Mouse (Mus musculus) right cerebral cortex, adult 2 months (tissue): ENCODE measurements at regions not wholly inside any gene's neighbourhood (a gene's known extent, or its start where the extent isn't known, plus 50 kb on each side); places are given as distances from the start of the nearest gene placed in this dataset.
A peak's percentile ranks its signal among the peaks of the same experiment; 100 is the strongest.

ENCODE experiments used
- DNase-seq, 2 experiments: peaks; one replicate each; pipeline ENCODE4 v3.0.0; 2021 to 2022; ENCODE audit warnings: low spot score in 2 of 2

DNA sequence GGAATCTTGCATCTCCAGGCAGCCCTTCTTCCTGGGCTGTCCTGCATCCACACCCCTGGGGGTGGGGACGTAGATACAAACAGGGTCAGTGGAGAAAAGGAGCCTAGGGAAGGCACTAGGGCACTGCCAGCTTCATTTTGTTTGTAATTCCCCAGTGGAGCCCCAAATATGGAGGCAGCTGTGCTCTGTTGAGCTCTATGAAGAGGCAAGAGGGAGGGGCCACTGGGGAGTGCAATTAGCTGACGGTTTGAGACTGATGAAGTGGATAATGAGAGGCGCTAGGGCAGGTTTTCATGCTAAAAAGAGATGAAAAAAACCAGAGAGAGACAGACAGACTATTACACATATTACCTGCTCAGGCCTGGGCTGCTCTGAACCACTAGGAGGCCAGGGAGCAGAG is 135.8 kb upstream of the Grik3 start:
- no peak for DNase-seq

DNA sequence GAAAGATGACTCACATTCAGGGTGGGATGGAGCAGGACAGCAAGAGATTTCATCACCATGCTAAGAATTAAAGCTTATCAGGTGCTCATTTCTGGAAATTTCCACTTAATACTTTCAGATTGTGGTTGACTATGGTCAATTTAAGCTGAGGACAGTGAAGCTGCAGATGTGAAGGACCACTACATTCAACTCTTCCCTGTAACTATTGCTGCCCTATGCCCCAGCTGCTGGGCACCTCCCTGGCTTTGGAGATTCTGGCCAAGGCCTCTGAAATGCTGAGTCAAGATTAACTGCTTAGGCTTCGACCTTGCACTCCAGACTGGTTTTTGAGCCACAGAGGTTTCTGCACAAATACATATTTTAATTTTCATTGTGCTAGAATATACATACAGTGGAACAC is 140.4 kb upstream of the Grik3 start:
- no peak for DNase-seq

DNA sequence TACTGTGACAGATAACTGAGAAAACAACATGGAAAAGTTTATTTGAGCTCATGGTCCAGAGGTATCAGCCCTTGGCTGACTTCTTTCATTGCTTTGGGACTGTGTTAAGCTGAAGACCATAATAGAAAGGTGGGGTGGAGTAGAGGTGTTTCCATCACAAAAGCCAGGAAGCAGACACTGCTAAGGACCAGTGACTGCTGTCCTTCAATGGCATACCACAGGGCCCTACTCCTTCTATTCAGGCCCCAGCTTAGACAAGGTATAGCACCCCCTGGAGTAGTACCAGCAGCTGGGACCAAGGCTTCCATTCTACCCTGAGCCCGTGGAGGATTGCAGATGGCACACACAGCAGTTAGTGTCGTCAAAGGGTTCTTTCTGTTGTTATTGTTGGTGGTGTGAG is 151.4 kb upstream of the Grik3 start:
- no peak for DNase-seq

DNA sequence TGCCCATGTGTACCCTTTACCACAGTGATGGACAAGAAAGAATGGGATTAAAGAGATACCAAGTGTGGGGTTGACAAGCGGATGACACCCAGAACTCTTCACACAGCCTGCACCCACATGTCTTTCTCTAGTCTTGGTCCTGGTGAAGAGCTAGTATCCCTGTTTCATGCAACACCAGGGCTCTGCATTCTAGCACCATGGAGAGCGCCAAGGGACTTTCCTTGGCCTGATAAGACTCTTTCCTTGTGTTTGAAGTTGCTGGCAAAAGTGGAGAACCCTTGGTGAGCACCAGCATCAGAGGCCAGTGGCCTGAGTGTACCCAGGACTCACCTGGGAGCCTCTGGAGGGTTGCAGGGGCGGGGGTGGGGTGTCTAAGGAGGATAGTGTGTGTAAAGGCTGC is 161.7 kb upstream of the Grik3 start:
- no peak for DNase-seq

DNA sequence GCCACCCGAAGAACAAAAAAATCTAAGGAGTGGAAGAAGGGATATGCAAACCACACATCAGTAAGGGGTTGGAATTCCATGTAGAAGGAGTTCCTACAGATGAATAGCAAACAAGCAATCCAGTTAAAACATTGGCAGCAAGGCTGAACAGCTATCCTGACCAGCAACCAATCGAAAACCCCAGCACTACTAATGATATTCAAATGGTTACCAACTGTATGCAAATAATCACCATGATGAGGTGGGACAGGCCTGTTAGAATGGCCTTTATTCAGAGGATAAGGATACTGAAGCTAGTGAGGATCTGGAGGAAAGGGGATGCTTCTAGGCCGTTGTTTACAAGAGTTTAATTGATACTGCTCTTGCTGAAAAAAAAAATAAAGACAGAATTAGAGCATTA is 166.0 kb upstream of the Grik3 start:
- no peak for DNase-seq

DNA sequence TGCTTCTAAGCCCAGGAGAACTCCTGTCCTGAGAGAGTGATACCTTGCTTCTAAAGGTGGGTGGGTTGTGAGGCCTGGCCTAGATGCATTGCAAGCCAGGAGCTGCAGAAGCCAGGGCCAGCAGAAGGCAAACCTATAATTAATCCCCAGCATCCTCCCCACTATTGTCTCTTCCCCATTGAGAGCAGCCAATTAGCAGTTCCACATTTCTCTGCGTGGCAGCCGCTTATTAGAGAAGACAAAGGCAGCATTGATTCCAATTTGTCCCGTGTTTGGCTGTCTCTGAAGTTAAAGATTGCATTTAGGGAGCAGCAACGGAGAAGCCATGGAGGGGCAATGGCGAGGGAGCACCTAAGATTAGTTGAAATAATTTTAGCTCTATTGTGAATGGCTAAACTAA is 171.2 kb upstream of the Grik3 start:
- DNase-seq = no peak

DNA sequence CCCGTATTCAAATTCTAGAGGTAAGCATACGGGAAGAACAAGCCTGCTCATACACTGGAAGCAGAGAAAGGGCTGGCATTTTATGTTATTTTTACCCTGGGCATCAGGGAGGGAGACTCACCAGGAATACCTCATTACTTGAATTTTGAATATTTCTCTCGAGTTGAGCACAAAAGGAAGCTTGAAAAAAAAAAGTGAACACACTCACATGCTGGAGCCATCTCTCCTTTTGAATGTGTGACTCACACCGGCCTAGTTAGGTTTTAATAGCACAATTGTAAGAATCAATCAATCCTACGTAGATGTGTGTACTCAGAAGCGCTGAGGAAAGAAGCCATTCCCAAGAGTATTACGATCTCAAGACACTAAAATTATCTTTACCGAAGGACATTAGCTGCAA is 172.2 kb upstream of the Grik3 start:
- DNase-seq = no peak

DNA sequence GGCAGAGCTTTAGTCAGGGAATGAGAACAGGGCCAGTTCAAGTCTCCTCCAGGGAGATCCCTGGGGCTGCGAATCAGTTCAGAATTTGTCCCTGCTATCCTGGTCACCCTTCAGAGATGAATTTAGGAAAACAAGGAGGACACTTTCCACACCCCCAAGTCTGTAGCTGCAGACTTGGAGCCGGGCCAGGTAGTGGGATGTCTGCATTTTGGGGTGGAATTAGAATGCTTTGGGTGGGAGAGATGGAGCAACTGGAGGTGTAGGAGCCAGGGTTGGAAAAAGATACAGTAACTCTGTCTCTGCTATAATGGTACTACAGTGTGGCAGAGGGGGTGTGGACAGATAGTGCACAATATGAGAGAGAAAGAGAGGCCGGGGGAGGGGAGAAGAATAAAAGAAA is 173.6 kb upstream of the Grik3 start:
- DNase-seq = peak in 1 of 2 experiments; percentile 48

DNA sequence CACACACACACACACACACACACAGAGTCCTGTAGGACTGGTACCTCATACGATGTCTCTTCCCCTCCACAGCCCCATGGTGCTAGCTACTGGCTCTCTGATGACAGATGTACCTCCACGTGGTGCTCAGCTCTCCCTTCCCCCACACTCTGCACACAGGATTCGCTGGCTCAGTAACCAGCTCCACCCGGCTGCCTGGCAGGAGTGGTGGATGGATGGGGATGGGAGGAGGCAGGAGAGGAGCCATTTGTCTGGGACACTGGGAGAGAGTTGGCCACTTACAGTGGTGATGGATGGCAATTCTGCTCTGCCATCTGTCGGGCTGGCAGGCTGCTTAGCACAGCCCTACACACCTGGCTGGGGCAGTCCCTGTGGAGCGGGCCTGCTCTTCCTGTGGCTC is 174.7 kb upstream of the Grik3 start:
- DNase-seq = peak in 1 of 2 experiments; percentile 41

DNA sequence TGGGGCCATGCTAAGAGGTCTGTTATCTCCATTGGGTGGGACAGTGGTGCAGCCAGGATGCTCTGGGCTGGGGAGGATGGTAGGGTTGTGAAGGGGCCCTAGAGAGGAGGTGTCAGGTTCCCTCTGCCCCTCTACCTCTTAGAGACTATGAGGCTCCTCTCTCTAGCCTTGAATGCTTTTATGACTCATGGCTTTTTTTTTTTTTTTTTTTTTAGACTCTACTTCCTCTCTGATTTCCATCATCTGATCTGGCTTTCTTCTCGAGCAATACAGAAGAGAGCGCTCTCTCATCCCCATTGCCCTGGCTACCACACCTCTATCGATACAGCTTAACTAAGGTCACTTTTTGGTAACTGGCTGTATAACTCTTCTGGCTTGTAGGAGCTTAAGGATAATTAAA is 176.6 kb upstream of the Grik3 start:
- no peak for DNase-seq

DNA sequence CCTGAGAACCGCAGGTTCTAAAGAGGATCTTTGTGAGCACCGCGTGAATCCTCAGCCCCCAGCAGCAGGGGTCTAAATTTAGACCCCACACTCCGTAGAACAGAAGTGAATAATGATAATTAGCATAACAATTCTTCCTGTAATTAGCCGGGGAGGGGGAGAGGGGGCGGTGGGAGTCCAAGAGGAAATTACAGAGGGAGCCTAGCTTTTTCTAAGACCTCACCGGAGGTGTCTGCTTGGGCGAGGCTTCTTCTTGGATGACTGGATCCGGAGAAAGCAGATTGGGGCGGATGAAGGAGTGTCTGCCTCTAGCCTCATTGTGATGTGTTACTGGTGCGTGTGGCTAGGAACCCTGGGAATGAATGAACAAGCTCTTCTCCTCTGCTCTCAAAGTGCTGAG is 177.2 kb upstream of the Grik3 start:
- DNase-seq = no peak

DNA sequence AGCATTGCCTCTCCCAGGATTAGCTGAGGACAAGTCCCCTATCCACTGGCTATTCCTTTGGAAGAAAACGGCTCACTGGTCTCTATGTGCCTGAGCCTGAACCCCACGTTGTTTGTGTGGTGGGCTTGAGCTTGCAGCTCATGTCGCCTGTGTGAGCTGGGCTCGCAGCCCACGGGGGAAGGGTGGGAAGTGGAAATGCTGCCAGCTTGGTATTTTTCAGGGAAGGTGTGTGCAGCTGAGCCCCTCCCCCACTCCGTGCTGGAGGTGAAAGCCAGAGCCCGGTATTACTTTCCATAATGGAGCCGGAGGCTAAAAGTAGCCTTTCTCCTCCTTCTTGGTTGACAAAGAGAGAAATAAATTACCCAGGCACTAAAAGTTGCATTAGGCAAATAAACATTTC is 180.5 kb upstream of the Zc3h12a start:
- DNase-seq = no peak

DNA sequence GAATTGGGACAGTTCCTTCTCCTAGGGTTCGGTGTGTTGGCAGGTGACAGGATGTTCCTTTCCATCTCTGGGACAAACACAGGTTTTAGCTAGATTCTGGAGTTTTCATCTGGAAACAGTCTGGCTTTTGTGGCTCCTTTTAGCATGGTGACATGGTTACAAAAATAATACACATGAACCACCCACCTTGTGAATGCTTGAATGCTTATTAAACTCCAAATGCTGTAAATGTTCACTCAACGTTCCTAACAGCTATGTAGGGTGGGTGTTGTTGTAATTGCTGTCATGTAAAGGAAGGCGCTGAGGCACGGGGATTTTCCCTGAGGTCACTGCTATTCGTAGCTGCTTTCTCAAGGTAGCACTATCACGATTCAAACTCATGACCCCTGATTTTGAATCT is 178.1 kb upstream of the Zc3h12a start:
- DNase-seq = no peak

DNA sequence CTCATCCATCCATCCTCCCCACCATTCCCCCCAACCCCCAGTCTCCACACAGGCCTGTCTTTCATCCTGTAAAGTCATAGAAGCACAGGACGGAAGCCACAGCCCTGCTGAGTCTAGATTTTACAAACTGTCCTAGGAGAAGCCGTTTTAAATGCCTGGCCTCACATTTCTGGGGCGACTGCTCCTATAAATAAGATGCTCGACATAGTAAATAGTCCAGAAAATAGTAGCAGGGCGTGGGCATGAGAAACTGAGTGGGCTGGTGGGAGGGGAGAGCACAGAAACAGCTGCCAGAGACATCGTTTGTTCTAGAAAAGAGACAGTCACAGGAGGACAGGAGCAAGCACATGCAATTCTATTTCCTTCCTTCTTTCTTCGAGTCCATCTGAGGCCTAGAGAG is 175.0 kb upstream of the Zc3h12a start:
- peak; percentile 50 to 52 for DNase-seq

DNA sequence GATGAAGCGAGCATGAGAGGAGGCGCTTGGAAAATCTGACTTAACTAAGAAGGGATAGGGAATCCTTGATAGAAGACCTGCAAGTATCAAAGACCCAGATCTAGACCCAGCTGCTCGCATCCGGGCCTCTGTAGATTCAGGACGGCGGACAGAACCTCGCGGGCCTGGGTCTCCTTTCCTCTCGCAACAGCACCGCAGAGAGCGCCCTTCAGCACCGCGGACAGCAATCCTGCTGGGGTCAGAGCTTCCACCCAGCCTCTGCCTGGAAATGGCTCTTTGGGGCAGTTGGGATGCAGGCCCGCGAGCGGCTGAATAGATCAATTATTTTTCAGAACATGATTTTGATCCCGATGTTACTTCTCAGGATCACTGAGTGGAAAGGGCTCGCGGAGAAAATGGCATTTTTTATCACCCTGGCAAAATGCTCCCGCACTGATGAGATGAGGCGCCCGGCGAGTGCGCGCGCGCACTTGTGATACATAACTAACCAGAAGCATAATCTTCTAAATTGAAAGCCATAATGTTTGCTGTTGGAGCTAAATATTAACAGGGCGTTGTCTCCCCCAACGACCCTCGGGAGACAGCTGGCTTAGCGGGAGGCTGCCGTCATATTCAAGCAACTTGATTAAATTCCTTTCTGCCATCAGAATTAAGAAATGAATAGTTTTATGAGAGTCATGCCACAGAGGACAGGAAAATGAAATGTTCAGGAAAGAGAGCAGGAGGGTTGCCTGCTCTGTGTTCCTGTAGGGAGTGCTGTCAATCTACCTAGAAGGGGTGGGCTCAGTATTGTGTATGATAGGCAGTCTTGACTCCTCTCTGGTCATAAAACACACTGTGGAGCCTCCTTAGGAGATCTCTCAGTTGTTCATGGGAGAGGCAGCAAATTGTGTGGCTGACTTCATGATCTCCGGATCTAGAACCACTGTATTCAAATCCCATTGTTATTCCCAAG is 173.1 kb upstream of the Zc3h12a start:
- peak in 1 of 2 experiments; percentile 32 for DNase-seq

DNA sequence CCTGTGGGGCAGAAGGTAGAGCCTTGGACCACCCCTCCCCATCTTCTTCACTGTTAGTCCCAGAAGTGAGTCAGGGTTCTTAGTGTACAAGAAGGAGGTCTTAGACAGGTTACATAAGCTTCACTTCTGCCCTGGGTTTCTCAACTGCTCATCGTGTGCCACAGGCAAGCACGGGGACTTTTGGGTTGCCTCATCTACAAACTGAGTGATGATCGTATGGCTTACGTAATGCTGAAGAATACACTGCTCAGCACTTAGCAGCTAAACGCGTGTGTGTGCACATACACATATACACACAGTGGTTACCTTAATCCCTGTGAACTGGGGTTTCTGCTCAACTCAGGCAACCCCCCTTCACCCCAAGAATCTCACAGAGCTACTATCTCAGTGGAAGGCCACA is 163.1 kb upstream of the Zc3h12a start:
- DNase-seq = no peak

DNA sequence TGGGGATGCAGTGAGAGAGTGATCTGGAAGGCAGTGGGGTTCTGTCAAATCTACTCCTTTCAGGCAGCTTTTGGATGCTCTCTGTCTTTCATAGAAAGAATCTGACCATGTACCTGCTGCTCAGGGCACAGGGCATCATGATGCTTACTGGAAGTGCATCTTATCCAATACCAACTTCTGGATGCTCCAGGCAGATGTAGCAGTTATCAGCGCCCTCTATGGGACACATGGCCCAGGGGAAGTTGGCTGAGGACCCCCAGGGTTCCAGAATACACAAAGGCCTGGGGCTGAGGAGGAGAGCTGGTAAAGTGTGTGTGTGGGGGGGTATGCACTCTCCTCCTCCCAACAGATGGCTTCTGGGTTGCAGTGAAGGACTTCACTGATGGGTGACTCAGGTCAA is 162.1 kb upstream of the Zc3h12a start:
- DNase-seq = no peak

DNA sequence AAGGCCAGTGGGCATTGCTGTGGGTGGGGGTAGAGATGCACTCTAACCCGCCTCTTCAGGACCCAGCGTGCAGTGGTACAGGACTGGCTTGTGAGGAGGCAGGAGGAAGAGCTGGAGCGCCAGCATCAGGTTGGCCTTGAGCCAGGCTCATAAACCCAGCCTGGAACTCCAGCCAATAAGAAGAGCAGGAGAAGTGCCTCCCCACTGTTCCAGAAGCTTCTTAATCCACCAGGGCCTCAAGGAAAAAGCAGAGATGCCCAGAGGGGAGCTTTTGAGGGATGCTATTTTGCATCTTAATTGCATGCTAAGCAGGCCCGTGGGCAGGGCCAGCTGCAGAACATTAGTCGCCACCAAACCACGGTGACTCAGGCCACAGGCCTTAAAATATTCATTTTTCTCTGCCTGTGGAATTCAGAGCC is 161.4 kb upstream of the Zc3h12a start:
- DNase-seq = peak; percentile 54 to 64

DNA sequence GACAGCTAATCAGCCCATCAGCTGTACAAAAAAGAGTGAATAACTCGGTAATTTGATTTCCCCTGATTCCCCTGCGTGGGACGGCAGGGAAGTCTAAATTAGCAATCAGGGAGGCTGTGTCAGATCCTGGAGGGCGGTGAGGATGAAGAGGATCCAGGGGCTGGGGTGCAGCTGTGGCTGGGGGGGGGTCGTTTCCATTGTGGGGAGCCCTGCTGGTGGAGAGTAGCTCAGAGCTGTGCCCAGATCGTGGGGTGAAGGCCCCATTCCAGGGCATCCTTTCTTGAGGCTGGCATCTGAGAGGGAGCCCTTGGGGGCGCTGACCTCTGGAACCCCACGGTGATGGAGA is 155.3 kb upstream of the Zc3h12a start:
- DNase-seq = no peak

DNA sequence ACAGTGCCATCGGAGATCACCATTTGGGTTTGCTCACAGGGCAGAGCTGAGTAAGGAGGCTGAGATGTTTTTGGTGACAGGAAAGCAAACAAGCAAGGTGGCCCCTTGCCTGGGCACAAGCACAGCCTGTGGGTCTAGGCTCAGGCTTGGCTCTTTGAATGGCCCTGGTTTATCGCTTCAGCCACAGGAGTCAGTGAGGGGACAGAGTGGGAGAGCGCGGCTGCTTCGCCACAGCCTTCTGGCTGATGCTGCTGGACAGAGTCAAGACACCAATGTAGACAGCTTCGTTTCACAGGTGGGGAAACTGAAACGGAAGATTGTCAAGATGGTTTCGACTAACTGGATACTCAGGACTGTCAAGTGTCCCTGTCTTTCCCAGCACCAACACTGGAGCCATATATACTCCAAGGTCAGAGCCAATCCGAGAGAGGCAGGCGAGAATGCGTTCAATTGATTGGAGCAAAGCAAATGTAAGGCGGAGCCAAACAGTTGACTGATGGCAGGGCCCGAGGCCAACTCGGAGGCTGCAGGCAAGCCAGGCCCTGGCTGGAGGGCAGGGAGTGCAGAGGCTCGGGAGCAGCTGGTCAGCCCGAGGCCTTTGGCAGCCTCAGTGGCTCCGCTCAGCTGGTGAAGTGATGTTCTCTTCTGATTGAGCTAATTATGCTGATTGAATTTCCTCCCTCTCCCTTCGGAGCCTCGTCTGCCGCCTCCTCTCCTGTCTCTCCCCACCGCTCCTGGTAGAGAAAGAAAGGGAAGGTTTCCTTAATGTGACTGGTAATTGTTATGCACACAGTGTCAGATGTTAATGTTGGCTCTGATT is 154.7 kb upstream of the Zc3h12a start:
- peak; percentile 73 to 78 for DNase-seq

DNA sequence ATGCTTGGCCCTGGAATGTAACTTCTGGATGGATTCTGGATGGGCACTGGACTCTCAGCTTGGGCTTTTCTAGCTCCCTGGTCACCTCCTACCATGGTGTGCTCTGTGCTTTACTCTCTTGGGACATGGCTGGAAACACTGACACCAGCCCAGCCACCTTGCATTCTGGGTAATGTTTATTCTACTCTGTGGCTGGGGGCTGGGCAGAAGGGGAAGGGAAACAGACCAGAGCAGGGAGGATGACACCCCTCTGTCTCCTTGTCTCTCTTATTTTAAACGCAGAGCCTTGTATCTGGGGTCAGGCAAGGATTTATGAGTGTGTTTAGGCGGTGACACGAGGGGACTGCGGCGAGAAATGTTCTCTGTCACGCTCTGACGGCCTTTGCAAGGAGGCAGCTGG is 151.5 kb upstream of the Zc3h12a start:
- DNase-seq = no peak

DNA sequence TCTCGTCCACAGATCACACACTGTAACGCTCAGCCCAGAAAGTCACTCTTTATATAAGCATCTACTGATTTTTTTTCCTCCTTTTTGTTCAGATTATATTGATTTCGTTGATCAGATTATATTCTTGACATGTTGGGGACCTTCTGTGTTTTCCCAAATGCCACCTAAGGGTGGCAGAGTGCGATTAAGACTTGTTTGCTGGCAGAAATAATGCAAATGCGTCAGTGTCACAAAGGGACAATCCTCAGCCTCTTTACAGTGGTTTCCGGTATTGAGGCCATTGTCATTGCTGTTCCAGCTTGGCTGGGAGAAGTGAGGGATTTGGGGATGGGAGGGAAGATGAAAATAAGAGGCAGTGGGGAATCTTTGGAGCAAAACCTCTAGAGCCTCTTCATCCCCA is 149.2 kb upstream of the Zc3h12a start:
- DNase-seq = no peak

DNA sequence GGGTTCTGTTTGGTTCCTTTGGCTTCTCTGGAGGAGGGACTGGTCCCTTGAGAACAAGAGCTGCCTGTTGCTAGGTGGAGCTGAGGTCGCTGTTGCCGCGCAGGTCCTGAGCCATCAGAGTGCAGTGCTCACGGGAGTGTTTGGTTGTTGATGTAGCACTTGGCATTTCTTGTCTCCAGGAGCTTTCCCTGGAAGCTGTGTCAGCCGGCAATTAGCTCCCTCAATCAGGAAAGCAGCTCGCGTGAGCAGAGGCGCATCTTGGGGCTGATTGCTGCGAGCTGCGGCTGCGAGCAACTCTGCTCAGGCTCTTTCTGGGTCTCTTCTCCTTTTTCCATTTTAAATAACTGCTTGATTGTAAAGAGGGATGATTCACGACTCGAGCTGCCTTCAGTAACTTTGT is 147.6 kb upstream of the Zc3h12a start:
- DNase-seq = peak; percentile 27 to 48
